Mouse (Mus musculus) urinary bladder, postnatal 36 days (tissue): ENCODE results near the gene Shd.

Experiments used
- DNase-seq, 2 experiments: peaks; one replicate each; pipeline ENCODE4 v3.0.0; 2022; ENCODE audit warnings: low spot score in 2 of 2, mixed read lengths in 1 of 2

The Shd gene

DNA sequence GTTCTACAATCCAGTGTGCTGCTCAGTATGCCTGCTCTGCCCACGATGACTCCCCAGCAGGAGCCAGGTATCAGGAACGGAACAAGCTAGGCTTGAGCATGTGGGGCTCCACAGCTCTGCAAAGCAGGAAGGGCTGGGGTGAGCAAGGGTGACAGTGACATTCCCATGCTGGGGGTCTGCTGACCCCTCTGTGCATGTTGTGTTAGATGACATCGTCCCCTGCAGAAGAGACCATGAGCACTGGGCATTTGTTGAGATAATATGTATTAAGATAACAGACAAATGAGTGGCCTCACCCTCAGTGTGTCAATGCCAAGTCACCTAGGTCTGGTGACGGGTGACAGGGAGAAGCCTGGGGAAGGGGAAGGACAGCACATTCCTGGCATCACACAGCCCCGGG is 54.7 kb downstream of the Shd start:
- no peak for DNase-seq
